Mouse (Mus musculus) gonadal fat pad, adult 2 months (tissue): ENCODE results near the gene Klf16. TPM values are rescaled to one million over a fixed set of nuclear protein-coding genes. Genes with fewer than 3 reads are reported as not detected.

ENCODE experiments used
- DNase-seq: peaks from one replicate; pipeline ENCODE4 v3.0.0-alpha.2; 2012; ENCODE audit warnings: low read depth
- polyA plus RNA-seq: library from polyadenylated mRNA; depleted of rRNA; stranded (reverse); fragments of >200 nt; gene quantifications from 2 replicates; pipeline ENCODE4 v1.2.3, GENCODE M21; 2012

The Klf16 gene
- polyA plus RNA-seq, 1 experiment = 20.8 TPM

GRCm38 (mm10) chr10:80575925-80576324 is 1.2 kb downstream of the Klf16 start:
- no peak for DNase-seq

DNA sequence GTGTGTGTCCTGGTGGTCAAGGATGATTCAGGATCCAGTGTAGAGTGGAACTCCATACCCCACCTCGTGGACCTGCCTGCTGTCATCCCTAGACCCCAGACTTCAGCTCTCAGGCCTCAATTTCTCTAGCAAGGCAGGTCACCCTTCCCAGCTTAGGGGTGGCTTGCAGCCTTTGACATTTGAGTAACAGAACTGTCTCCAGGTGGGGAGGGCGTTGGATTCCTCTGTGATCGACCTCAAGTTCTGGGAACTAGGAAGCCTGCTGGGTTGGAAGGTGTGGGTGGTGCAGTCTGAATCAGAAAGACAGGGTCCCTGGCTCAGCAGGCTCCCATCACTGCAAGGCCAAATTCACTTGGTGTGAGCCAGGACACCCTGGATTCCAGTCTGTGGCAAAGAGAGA is 2.2 kb downstream of the Klf16 start:
- no peak for DNase-seq

DNA sequence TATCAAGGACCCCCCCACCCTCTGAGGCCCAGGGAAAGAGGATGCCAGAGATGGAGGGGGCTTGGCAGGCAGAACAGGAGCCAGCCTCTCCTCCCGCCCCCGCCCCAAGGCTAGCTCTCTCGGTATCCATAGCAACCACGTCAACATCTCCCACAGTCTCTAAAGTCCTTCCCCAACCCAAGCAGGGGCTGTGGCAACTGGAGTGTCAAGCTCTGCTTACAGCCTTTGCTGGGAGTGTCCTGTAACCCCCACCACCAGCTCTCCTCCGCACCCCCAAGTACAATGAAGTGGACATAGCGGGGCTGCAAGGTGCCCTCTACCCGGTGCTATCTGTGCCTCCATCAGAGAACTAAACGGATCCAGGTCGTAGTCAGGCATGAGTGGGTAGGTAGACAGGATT is 3.2 kb downstream of the Klf16 start:
- DNase-seq = no peak

DNA sequence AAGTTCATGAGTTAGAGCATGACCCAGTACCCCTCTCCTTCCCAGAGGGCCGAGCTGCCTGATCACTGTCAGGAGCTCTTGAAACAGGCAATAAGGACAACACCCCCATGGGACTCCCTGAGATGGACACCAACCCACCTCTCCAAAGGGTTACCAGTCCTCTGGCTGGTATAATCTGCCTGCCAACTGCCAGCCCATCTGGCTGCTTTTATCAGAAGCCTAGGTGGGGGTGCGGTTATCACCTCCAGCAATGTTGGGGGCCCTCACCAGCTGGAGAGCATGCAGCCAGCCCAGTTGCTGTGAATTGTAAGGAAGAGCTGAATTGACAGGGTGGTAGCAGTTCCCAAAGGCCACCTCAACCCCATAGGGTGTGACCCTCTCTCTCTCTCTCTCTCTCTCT is 4.6 kb downstream of the Klf16 start:
- DNase-seq = no peak

- DNase-seq = no peak
These were observed 6.0 kb downstream of the Klf16 start for GRCm38 (mm10) chr10:80570871-80571836.

GRCm38 (mm10) chr10:80570419-80570818 is 6.7 kb downstream of the Klf16 start:
- no peak for DNase-seq

GRCm38 (mm10) chr10:80569664-80570066 is 7.5 kb downstream of the Klf16 start:
- DNase-seq = no peak

DNA sequence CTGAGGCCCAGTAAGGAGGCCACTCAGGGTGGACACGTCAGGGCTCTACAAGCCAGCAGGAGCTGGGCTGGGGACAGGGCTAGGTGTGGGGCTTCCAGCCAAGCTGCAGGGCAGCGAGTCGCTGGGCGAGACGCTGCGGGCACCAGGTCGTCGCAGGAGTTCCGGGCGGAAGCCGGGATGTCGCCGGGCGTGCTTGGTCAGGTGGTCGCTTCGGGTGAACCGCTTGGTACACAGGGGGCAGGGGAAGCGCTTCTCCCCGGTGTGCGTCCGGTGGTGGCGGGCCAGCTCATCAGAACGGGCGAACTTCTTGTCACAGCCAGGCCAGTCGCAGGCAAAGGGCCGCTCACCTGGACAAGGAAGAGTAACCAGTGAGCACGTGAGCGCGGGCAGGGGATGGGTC is 8.2 kb downstream of the Klf16 start:
- DNase-seq = no peak

DNA sequence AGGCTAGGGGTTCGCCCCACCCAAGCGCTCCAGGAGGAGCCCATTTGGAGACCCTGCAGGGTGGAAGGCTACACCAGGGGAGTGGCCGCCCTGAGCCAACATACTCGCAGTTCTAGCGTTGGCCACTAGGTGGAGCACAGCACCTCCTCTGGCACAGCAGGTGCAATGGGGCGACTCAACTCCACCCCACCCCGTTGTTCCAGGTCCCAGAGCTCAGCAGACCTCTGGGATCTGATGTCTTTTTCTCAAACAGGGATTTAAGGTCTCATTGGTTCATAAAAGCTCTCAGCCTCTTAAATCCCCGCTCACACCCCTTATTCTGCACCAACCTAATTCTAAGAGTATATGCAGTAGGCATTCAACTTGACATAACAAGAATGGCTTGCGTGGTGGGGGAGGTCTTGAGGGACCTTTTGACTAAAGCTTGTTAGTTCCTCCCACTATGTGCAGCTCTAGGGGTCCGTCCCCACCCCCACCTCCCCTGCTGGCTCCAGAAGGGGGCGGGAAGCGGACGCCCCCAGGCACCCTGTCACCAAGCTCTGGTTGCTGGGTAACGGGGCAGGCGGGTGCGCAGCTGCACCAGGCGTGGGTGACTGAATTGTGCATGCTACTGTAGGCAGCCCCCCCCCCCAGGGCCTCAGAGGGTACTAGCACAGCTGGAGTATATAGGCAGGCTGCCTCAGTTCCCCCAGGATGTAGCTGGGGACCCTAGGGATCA is 10.6 kb downstream of the Klf16 start:
- no peak for DNase-seq

GRCm38 (mm10) chr10:80561116-80561944 is 15.8 kb downstream of the Klf16 start, which contains the start of gene Rexo1:
Rexo1 (minus strand) TSS chr10:80561560.
- DNase-seq = no peak

- no peak for DNase-seq
These were observed 16.5 kb downstream of the Klf16 start for GRCm38 (mm10) chr10:80560621-80561020.

DNA sequence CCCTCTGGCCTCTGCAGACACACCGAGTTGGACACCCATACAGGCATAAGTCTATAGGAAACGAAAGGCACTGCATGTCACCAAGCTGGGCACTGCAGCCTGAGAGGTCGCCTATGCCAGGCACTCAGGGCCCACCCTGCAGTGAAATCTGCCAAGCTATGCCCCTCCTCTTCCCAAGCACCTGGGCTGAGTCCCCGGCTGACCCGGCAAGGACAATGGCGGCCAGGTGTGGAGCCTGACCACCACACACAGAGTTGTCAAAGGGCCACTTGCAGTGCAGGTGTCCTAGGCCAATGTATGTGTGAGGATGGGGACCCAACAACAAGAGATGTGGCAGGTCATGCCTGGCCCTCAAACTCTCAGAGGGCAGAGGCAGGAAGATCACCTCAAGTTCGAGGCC is 17.7 kb downstream of the Klf16 start:
- DNase-seq = no peak

DNA sequence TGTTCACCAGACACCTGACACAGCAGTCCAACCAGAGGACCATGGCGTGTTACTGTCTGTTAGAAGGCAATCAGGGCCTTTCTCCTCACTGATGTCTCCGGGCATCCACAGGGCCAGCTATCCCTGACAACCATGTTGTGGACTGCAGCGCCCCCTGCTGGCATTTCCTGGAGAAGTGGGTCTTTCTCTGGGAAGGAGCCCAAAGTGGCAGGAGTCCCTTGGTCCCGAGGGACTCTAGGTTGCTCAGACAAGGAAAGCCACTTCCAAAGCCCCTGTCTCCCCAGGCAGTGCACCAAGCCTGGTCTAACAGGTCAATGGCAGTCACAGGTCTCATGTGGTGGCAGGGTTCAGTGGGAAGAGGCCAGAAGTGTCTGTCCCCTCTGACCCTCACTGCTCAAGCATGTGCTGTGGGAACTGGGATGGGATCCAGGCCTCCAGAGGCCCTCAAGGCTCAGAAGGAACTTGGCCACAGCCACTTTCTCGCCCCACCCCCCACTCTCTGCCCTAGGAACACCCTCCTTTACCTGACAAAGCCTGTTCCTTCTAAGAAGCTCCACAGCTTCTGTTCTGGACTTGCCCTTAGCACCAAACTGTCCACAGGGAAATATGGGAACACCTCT is 19.7 kb downstream of the Klf16 start:
- DNase-seq = no peak

- no peak for DNase-seq
These were observed 23.1 kb downstream of the Klf16 start for GRCm38 (mm10) chr10:80553997-80554396.

- DNase-seq = no peak
These were observed 23.5 kb downstream of the Klf16 start for GRCm38 (mm10) chr10:80553575-80553974.

DNA sequence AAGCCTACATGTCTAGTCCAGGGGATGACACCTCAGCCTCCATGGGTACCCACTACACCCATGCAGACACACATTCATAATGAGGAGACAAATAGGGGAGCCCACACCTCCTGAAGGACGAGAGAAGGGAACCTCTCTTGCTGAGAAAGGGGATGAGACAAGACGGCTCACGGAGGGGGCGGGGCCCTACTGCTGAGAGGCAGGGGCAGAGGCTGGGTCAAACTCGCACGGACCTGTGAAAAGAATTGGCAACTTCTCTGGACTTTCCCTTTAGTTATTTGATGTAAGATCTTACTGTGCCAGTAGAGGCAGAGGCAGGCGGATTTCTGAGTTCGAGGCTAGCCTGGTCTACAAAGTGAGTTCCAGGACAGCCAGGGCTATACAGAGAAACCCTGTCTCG is 24.8 kb downstream of the Klf16 start:
- no peak for DNase-seq

DNA sequence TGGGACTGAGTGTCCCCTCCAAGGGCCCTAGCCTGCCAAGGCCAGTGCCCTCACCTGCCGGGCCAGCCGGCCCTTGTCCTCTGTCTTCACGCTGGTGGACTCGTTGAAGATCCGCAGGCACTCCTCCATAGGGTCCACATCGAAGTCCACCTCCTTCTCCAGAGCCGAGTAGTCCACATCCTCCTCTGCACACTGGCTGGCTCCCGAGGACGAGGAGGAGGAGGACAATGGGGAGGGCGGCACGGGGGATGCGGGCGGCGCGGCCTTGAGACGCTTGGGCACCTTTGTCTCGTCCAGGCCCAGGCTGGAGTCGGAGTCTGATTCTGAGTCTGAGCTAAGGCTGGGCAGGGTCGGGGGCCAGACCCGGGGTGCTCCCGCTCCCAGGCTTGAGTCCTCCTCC is 27.8 kb downstream of the Klf16 start:
- no peak for DNase-seq

DNA sequence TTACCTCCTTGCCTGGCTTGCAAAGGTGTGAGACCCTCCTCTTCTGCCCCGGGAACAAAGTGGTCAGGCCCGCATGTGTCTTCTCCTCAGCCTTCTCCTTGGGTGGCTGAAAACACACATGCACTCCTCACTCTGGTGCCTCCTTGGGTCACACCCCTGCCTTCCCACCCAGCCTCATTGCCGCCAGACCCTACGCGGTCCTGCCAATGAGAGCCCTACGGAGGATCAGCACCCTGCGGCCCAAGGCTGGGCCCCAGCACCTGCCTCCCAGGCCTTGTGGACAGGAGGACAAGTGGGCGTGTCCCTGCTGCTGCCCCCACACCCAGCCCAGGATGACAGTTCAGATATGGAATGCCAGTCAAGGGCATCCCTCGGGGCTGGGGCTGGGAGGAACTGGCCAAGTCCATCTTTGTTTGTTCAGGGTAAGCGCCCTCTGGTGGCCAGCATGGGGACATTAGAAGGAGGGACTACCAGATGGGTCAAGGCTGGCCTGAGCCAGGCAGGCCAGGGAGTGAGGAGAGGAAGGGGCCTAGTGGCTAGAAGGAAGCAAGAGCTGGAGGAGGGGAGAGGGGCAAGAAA is 28.6 kb downstream of the Klf16 start:
- DNase-seq = no peak

- no peak for DNase-seq
These were observed 29.6 kb downstream of the Klf16 start for GRCm38 (mm10) chr10:80547539-80547938.

DNA sequence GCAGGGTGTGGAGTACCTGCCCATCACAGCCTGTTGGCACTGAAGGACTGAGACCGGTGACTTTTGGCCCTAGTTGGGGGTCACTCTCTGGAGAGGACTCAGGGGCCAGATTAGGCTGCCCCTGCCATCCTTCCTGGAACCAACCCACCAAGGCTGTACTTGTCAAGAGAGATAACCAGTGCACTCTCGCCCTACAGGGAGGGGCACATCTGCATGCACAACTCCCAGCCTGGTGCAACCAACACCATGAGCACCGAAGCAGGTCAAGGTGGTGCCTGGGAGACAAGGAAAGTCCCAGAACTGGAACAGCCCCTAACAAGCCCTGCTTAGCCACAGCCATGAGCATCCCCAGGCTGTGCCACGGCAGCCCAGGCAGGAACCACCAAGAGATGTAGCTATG is 30.2 kb downstream of the Klf16 start:
- DNase-seq = no peak

DNA sequence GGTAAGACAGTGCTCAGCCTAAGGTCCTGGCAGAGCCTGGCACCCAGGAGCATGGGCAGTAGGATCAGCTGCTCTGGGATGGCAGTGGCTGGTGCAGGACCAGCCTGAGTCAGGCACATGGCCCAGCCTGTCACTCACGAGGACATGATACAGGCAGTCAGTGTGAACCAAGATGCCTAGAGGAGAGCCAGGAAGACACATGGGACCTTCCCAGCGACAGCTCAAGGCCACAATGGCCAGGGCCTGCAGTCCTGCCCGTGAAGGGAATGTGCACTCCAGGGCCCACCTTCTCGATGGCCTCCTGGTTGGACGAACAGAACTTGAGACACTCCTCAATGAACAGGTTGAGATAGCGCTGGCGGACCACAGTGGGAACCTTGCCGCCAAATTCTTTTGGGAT is 31.5 kb downstream of the Klf16 start:
- no peak for DNase-seq
